In genomic region chr4:129681837-129682236, GRCm38 (mm10) we compare ENCODE assay signal across 22 mouse cellular contexts. TPM values are rescaled to one million over a fixed set of nuclear protein-coding genes. Genes with fewer than 3 reads are reported as not detected.
DNase-seq lines count a peak whose midpoint lies in the region; ATAC-seq and TF ChIP-seq lines count a peak whose summit lies in the region.
"Had no signal": no experiment of that assay in that cellular context is flagged by ENCODE, and none has a peak within 500 bp of the region (broad histone marks: within the 10 kb centered on the region; RNA-seq: fewer than 3 reads in every experiment).

No protein-coding gene starts in this region.

- peaks cover 50% of the 10 kb centered on the region for H3K36me3 ChIP-seq in kidney, embryonic 16.5 days (ENCODE audit: insufficient read depth, low read length)
- peaks cover 36% of the 10 kb centered on the region for H3K36me3 ChIP-seq in liver, postnatal 0 days (replicated peaks; ENCODE audit: insufficient read depth, low read length)
- H3K36me3 ChIP-seq in ES-Bruce4 (ENCODE audit: control insufficient read depth, insufficient read depth, low read length, poor library complexity, severe bottlenecking) = peaks cover 2% of the 10 kb centered on the region; the same call in 1 of the 2 replicates

- no peak for TF ChIP-seq EP300 in liver, postnatal 0 days (IDR thresholded peaks at IDR 0.05; ENCODE audit: low read depth)
- TF ChIP-seq EP300 in ES-Bruce4 (IDR thresholded peaks at IDR 0.05; ENCODE audit: insufficient read depth, low read depth, low read length) = no peak

- H3K9me3 ChIP-seq in kidney, embryonic 16.5 days (ENCODE audit: low read length) = no peaks in the 10 kb centered on the region
- H3K9me3 ChIP-seq in liver, postnatal 0 days (ENCODE audit: low read length) = no peaks in the 10 kb centered on the region
- no peaks in the 10 kb centered on the region for H3K9me3 ChIP-seq in ES-Bruce4 (replicated peaks; ENCODE audit: control insufficient read depth, insufficient read depth, low read length, poor library complexity, severe bottlenecking)
- H3K9me3 ChIP-seq: embryonic facial prominence, embryonic 15.5 days; forebrain, embryonic 15.5 days; G1E; heart, embryonic 10.5 days; hindbrain, embryonic 12.5 days had no signal

- no peak overlapping the region for H3K9ac ChIP-seq in kidney, embryonic 16.5 days (replicated peaks; ENCODE audit: low read length)
- no peak overlapping the region for H3K9ac ChIP-seq in liver, postnatal 0 days (replicated peaks)
- H3K9ac ChIP-seq in ES-Bruce4 (ENCODE audit: low read depth, poor library complexity, severe bottlenecking) = no peak overlapping the region
- H3K9ac ChIP-seq: embryonic facial prominence, embryonic 15.5 days; forebrain, embryonic 15.5 days; hindbrain, embryonic 12.5 days had no signal

- TF ChIP-seq POLR2A in ES-Bruce4 (IDR thresholded peaks at IDR 0.05; ENCODE audit: insufficient read depth, low read length) = no peak

- TF ChIP-seq CTCF in liver, postnatal 0 days (IDR thresholded peaks at IDR 0.05; ENCODE audit: low read depth) = 0 out of 2 replicates have a peak, but pooled peaks have one; percentile 2
- TF ChIP-seq CTCF in ES-Bruce4 (IDR thresholded peaks at IDR 0.05; ENCODE audit: low read depth, low read length) = peak; percentile 23

- no peak overlapping the region for H3K4me3 ChIP-seq in kidney, embryonic 16.5 days (ENCODE audit: low read length)
- no peak overlapping the region for H3K4me3 ChIP-seq in liver, postnatal 0 days (ENCODE audit: low read depth, low read length)
- H3K4me3 ChIP-seq in ES-Bruce4 (ENCODE audit: low read depth, low read length) = no peak overlapping the region
- H3K4me3 ChIP-seq: embryonic facial prominence, embryonic 15.5 days; forebrain, embryonic 15.5 days; heart, embryonic 10.5 days; hindbrain, embryonic 12.5 days had no signal

- H3K4me1 ChIP-seq in kidney, embryonic 16.5 days (ENCODE audit: insufficient read depth, low read length) = no peaks in the 10 kb centered on the region
- H3K4me1 ChIP-seq in liver, postnatal 0 days (ENCODE audit: insufficient read depth) = no peaks in the 10 kb centered on the region
- no peaks in the 10 kb centered on the region for H3K4me1 ChIP-seq in ES-Bruce4 (ENCODE audit: control insufficient read depth, insufficient read depth, low read length)
- H3K4me1 ChIP-seq: embryonic facial prominence, embryonic 15.5 days; forebrain, embryonic 15.5 days; heart, embryonic 10.5 days; hindbrain, embryonic 12.5 days had no signal

- H3K27ac ChIP-seq in kidney, embryonic 16.5 days (ENCODE audit: low read length) = peak overlapping the region; percentile 21; the same call in 1 of the 2 replicates
- H3K27ac ChIP-seq in liver, postnatal 0 days (ENCODE audit: low read depth) = no peak overlapping the region
- H3K27ac ChIP-seq in ES-Bruce4 (ENCODE audit: insufficient read depth, low read length) = no peak overlapping the region
- H3K27ac ChIP-seq: embryonic facial prominence, embryonic 15.5 days; forebrain, embryonic 15.5 days; heart, embryonic 10.5 days; hindbrain, embryonic 12.5 days had no signal

- DNase-seq in kidney, postnatal 25 days = no peak
- DNase-seq in liver, postnatal 0 days = no peak
- DNase-seq in liver (no peak), ZHBTc4 (ENCODE audit: low read depth, low spot score) (peak; percentile 34)
- no peak for DNase-seq in gastrocnemius, adult 18-20 months (ENCODE audit: low spot score)
- DNase-seq: adrenal gland, postnatal 14 days; cerebellum, adult 11-12 months; cerebellum, adult 9-11 months; embryo, embryonic 11 days; gastrocnemius, postnatal 10 days; heart, adult 18-20 months; heart, postnatal 10 days; heart, postnatal 4 days had no signal

- no peaks in the 10 kb centered on the region for H3K27me3 ChIP-seq in kidney, embryonic 16.5 days (ENCODE audit: insufficient read depth, low read length)
- no peaks in the 10 kb centered on the region for H3K27me3 ChIP-seq in liver, postnatal 0 days (ENCODE audit: insufficient read depth, low read length)
- no peaks in the 10 kb centered on the region for H3K27me3 ChIP-seq in ES-Bruce4 (ENCODE audit: control insufficient read depth, insufficient read depth, low read length, poor library complexity, severe bottlenecking)
- H3K27me3 ChIP-seq: embryonic facial prominence, embryonic 15.5 days; forebrain, embryonic 15.5 days; hindbrain, embryonic 12.5 days had no signal

- 92% methylated on average over 11 of the region's 11 CpGs for WGBS in kidney, embryonic 16.5 days
- 89% methylated on average over 11 of the region's 11 CpGs for WGBS in liver, postnatal 0 days (ENCODE audit: insufficient replicate concordance)

- no peak overlapping the region for H3K4me2 ChIP-seq in kidney, embryonic 16.5 days (replicated peaks; ENCODE audit: low read depth, low read length)
- H3K4me2 ChIP-seq in liver, postnatal 0 days (ENCODE audit: low read depth, low read length) = no peak overlapping the region
- H3K4me2 ChIP-seq: embryonic facial prominence, embryonic 15.5 days; forebrain, embryonic 15.5 days; hindbrain, embryonic 12.5 days had no signal

- ATAC-seq in kidney, embryonic 16.5 days (ENCODE audit: low FRiP score, low TSS enrichment) = peak; percentile 44
- no peak for ATAC-seq in liver, postnatal 0 days
- ATAC-seq: activated CD4-positive, CD25-positive, alpha-beta regulatory T cell, adult 4 months; forebrain, embryonic 15.5 days; hindbrain, embryonic 16.5 days had no signal

RNA-seq across cellular contexts. Expression of gene Kpna6, which starts 9.3 kb away (rescaled TPM):
- 19.9 and 21.3 TPM in 2 replicates for polyA plus RNA-seq in kidney, embryonic 16.5 days (2015; fragmentation: Nextera tagmentation; extraction: Ambion mirVana)
- polyA plus RNA-seq in liver, postnatal 0 days (2015; fragmentation: Nextera tagmentation; extraction: Ambion mirVana) = 3.3 and 3.7 TPM in 2 replicates
- polyA plus RNA-seq in ES-Bruce4 (2011; ENCODE audit: insufficient read depth, insufficient read length, low read depth, missing spikeins) = 107 and 130 TPM in 2 replicates
- total RNA-seq in gastrocnemius, adult 18-20 months (2021) = 10 to 100 TPM; 74.1 to 78.0 TPM

RNA-seq across cellular contexts. Expression of gene Tmem39b, which starts 14.8 kb away (rescaled TPM):
- polyA plus RNA-seq in kidney, embryonic 16.5 days (2015; fragmentation: Nextera tagmentation; extraction: Ambion mirVana) = 20.6 and 21.7 TPM in 2 replicates
- polyA plus RNA-seq in liver, postnatal 0 days (2015; fragmentation: Nextera tagmentation; extraction: Ambion mirVana) = 2.2 and 2.3 TPM in 2 replicates
- 14.8 and 16.1 TPM in 2 replicates for polyA plus RNA-seq in ES-Bruce4 (2011; ENCODE audit: insufficient read depth, insufficient read length, low read depth, missing spikeins)
- total RNA-seq in gastrocnemius, adult 18-20 months (2021) = 1 to 10 TPM; 3.0 to 3.9 TPM

RNA-seq across cellular contexts. Expression of gene Txlna, which starts 41.0 kb away (rescaled TPM):
- polyA plus RNA-seq in kidney, embryonic 16.5 days (2015; fragmentation: Nextera tagmentation; extraction: Ambion mirVana) = 89.5 and 94.4 TPM in 2 replicates
- 12.5 and 14.0 TPM in 2 replicates for polyA plus RNA-seq in liver, postnatal 0 days (2015; fragmentation: Nextera tagmentation; extraction: Ambion mirVana)
- polyA plus RNA-seq in ES-Bruce4 (2011; ENCODE audit: insufficient read depth, insufficient read length, low read depth, missing spikeins) = 42.3 and 44.5 TPM in 2 replicates
- 10 to 100 TPM; 17.4 to 18.6 TPM for total RNA-seq in gastrocnemius, adult 18-20 months (2021)

RNA-seq across cellular contexts. Expression of gene Ccdc28b, which starts 58.1 kb away (rescaled TPM):
- polyA plus RNA-seq in kidney, embryonic 16.5 days (2015; fragmentation: Nextera tagmentation; extraction: Ambion mirVana) = 64.1 and 71.7 TPM in 2 replicates
- polyA plus RNA-seq in liver, postnatal 0 days (2015; fragmentation: Nextera tagmentation; extraction: Ambion mirVana) = 13.1 and 15.7 TPM in 2 replicates
- polyA plus RNA-seq in ES-Bruce4 (2011; ENCODE audit: insufficient read depth, insufficient read length, low read depth, missing spikeins) = 7.4 and 8.7 TPM in 2 replicates
- total RNA-seq in gastrocnemius, adult 18-20 months (2021) = 10 to 100 TPM; 28.7 to 29.2 TPM
